Mouse (Mus musculus): ENCODE measurements around the gene Dgke. TPM values are rescaled to one million over a fixed set of nuclear protein-coding genes. Genes with fewer than 3 reads are reported as not detected.

Gene Dgke
- polyA plus RNA-seq, 1 experiment from 2014 or later = 6.1 TPM

DNA sequence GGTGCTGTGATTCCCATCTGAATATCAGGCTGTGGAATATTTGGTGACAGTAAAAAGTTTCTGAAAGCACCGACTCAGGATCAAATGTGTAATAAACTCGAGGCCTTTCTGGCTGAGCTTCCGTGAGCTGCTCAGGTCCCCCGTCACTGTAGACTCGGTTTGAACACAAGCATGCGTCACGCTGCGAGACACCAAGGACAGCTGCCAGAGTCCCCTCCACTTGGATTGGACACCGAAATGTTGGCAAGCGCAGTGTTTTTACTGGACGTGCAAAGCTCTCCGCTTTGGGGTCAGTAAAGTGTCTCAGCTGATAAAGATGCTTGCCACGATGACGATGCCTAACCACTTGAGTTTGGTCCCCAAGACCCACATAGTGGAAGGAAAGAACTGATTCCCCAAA lies 2.0 kb upstream of the Dgke start:
- Histone ChIP-seq H3K9me3 (no peaks in the 10 kb centered on the region), H3K4me1 (replicated peaks) (0 out of 2 replicates have a peak, but pooled peaks cover 9% of the 10 kb centered on the region), H3K27ac (no peak overlapping the region), H3K4me3 (no peak overlapping the region), H3K36me3 (no peaks in the 10 kb centered on the region), H3K27me3 (ENCODE audit: insufficient read depth, poor library complexity, severe bottlenecking) (no peaks in the 10 kb centered on the region; the same call in 1 of the 2 replicates)
- WGBS = 95% methylated on average over 14 of the region's 14 CpGs
- DNase-seq (ENCODE audit: low spot score) = no peak

DNA sequence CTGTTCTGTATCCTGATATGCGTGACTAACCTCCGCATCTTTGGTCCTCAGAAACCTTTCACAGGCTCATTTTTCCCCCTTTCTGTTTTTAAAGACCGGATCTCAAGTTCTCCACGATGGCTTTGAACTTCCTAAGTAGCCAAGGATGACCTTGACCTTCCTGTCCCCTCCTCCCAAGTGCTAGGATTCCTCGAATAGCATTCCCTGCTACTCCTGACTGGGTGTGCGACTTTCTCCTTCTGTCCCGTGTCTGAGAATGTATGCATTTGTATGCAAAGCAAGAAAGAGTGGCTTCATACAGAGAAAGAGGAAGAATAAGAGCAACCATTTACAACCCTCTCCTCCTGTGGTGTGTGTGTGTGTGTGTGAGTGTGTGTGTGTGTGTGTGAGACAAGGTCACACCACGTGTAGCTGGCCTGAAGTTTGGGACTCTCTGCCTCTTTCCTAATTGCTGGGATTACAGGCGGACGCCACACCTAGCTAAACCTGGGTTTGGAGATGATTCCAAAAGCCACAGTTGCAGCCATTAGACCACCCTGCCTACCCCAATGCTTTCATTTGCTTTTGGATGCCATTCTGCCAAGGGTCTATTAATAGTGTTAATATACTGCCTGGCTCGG lies 1.3 kb upstream of the Dgke start:
- WGBS = 68% methylated on average over 11 of the region's 11 CpGs
- no peaks in the 10 kb centered on the region for H3K9me3 ChIP-seq
- no peaks in the 10 kb centered on the region; the same call in 1 of the 2 replicates for H3K27me3 ChIP-seq (ENCODE audit: insufficient read depth, poor library complexity, severe bottlenecking)
- H3K4me1 ChIP-seq (replicated peaks) = 0 out of 2 replicates have a peak, but pooled peaks cover 9% of the 10 kb centered on the region
- no peak overlapping the region for H3K4me3 ChIP-seq
- no peak for DNase-seq (ENCODE audit: low spot score)
- no peaks in the 10 kb centered on the region for H3K36me3 ChIP-seq
- H3K27ac ChIP-seq = no peak overlapping the region

DNA sequence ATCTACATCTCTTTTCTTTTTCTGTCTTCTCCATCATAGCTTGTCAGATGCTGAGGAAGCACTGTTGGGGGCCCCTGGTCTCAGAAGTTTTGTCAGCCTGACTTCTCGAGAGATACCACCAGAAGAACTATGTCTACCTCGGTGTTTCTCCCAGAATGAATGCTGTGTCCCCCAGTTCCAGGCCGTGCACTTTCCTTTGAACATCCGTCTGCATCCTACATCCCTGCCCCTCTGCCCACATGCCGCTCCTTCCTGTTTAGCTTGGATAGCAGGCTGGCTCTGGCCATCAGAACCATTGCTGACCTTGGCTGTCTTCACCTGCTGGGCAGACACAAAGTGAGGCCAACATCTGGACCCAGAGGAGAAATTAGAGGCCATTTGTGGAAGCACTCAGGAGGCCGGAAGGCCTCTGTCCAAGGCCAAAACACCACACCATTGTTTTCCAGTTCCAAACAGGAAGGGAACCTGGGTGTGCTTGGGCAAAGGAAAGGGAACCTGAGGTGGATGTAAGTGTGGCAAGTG lies 712 bp upstream of the Dgke start:
- no peaks in the 10 kb centered on the region; the same call in 1 of the 2 replicates for H3K27me3 ChIP-seq (ENCODE audit: insufficient read depth, poor library complexity, severe bottlenecking)
- no peak for DNase-seq (ENCODE audit: low spot score)
- 0 out of 2 replicates have a peak, but pooled peaks cover 9% of the 10 kb centered on the region for H3K4me1 ChIP-seq (replicated peaks)
- WGBS = 60% methylated on average over 6 of the region's 6 CpGs
- H3K4me3 ChIP-seq = no peak overlapping the region
- no peak overlapping the region for H3K27ac ChIP-seq
- no peaks in the 10 kb centered on the region for H3K36me3 ChIP-seq
- no peaks in the 10 kb centered on the region for H3K9me3 ChIP-seq

DNA sequence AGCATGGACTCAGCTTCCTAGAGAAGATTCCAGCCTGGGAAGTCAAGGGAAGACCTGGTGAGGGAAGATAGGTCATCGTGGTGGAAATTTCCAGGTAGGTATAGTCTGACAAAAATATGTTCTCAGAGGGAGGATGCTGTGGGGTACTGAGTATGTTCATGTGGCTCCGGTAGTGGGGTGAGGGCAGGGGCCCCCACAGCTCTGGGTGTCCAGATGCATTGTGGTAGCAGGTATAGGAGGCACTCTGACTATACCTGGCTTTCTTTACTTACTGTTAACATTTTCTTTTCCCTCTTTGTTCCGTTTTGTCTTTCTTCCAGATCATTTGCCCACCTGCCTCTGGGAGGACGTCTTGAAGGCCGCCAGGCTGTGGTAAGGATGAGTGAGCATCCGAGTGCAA lies 524 bp downstream of the Dgke start:
- 83% methylated on average over 6 of the region's 6 CpGs for WGBS
- no peaks in the 10 kb centered on the region for H3K9me3 ChIP-seq
- H3K27me3 ChIP-seq (ENCODE audit: insufficient read depth, poor library complexity, severe bottlenecking) = no peaks in the 10 kb centered on the region; the same call in 1 of the 2 replicates
- H3K36me3 ChIP-seq = no peaks in the 10 kb centered on the region
- no peak overlapping the region for H3K4me3 ChIP-seq
- H3K27ac ChIP-seq = no peak overlapping the region
- no peak for DNase-seq (ENCODE audit: low spot score)
- H3K4me1 ChIP-seq (replicated peaks) = 0 out of 2 replicates have a peak, but pooled peaks cover 9% of the 10 kb centered on the region

DNA sequence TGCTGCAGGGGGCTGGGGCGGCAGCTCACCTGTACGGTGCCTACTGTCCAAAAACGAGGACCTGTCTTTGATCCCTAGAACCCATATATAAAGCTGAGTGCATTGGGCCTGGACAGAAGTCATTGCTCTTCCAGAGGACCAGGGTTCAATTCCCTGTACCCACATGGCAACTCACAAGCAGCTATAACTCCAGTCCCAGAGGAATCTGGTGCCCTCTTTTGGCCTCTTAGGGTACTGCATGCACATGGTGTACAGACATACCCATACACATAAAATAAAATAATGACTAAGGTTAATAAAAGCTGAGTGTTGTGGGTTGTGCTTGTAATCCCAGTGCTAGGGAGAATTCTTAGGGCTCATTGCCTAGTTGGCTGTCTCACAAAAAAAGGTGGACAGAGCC lies 1.4 kb downstream of the Dgke start:
- Histone ChIP-seq H3K4me3 (no peak overlapping the region), H3K4me1 (replicated peaks) (peaks cover 13% of the 10 kb centered on the region; the same call in 1 of the 2 replicates), H3K27ac (no peak overlapping the region), H3K9me3 (no peaks in the 10 kb centered on the region), H3K36me3 (no peaks in the 10 kb centered on the region), H3K27me3 (ENCODE audit: insufficient read depth, poor library complexity, severe bottlenecking) (no peaks in the 10 kb centered on the region; the same call in 1 of the 2 replicates)
- 96% methylated on average over 3 of the region's 3 CpGs for WGBS
- no peak for DNase-seq (ENCODE audit: low spot score)

DNA sequence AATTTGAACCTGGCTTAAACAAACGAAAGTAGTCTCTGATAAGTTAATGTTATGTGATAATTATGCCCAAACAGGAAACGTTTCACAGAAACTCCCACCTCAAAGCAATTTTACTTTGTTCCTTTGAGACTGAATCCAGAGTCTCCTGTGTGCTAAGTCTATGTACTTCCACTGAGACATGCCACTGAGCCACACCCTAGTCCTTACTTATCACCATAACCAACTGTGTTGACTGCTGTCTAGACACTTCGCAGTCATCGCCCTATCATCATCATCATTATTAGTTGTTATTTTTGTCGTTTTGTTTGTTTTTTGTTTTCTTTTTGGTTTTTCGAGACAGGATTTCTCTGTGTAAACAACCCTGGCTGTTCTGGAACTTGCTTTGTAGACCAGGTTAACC lies 2.3 kb downstream of the Dgke start:
- Histone ChIP-seq H3K36me3 (no peaks in the 10 kb centered on the region), H3K4me3 (no peak overlapping the region), H3K9me3 (no peaks in the 10 kb centered on the region), H3K27me3 (ENCODE audit: insufficient read depth, poor library complexity, severe bottlenecking) (no peaks in the 10 kb centered on the region; the same call in 1 of the 2 replicates), H3K4me1 (replicated peaks) (peaks cover 22% of the 10 kb centered on the region), H3K27ac (no peak overlapping the region)
- 87% methylated on average over 6 of the region's 6 CpGs for WGBS
- no peak for DNase-seq (ENCODE audit: low spot score)

DNA sequence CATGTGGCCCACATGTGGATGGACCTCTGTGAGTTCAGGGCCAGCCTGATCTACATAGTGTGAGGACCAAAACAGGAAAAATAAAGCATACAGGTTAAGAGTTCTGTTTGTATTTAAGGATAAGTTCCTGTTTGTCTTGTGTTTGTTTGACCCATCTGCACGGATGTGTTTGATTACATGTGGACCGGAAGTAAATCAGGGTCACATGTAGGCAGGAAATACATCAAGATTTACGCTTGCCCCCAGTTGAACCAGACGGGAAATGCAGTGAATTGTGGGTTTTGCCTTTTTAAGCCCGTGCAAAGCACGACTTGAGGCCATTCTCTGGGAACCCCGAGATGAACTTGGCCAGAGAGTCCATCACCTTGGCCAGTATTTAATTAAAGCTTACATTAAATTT lies 5.3 kb downstream of the Dgke start:
- Histone ChIP-seq H3K4me1 (replicated peaks) (peaks cover 27% of the 10 kb centered on the region), H3K27me3 (ENCODE audit: insufficient read depth, poor library complexity, severe bottlenecking) (no peaks in the 10 kb centered on the region), H3K9me3 (no peaks in the 10 kb centered on the region), H3K27ac (no peak overlapping the region), H3K36me3 (peaks cover 4% of the 10 kb centered on the region; the same call in 1 of the 2 replicates), H3K4me3 (no peak overlapping the region)
- DNase-seq (ENCODE audit: low spot score) = no peak
- 91% methylated on average over 7 of the region's 7 CpGs for WGBS

DNA sequence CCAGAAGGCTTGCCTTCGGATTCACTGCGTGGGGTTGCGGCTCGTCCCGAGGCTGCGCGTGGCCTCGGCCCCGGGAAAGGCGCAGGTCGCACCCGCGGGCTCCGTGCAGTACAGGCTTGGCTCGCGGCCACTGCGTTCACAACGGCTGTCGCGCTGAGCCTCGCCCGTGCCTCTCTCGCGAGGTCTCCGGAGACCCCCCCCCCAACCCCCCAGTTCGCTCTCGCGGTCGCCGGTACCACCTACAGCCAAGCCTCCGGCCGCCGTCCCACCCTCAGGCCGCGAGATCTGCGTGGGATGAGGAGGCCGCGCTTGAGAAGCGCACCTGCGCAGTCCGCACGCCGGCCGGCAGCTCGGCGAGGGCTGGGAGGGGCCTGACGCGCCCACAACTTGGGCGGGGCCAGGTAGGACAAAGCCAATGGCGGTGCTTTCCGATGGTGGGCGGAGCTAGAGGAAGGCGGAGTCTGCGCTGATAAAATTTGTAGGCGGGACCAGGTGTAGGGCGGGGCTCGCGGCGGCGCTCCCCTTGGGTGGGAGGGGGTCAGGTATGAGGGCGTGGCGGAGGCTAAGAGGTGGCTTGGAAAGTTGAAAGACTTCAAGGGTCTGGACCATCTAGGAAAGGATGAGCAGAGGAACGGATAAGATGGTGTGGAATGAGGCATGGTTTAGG lies 6.1 kb downstream of the Dgke start:
- Histone ChIP-seq H3K36me3 (peaks cover 9% of the 10 kb centered on the region; the same call in 1 of the 2 replicates), H3K27me3 (ENCODE audit: insufficient read depth, poor library complexity, severe bottlenecking) (no peaks in the 10 kb centered on the region), H3K4me3 (peak overlapping the region; percentile 66), H3K4me1 (replicated peaks) (peaks cover 27% of the 10 kb centered on the region), H3K27ac (peak overlapping the region; percentile 84), H3K9me3 (no peaks in the 10 kb centered on the region)
- WGBS = under 1% methylated on average over 63 of the region's 63 CpGs
- DNase-seq (ENCODE audit: low spot score) = peak; percentile 91

DNA sequence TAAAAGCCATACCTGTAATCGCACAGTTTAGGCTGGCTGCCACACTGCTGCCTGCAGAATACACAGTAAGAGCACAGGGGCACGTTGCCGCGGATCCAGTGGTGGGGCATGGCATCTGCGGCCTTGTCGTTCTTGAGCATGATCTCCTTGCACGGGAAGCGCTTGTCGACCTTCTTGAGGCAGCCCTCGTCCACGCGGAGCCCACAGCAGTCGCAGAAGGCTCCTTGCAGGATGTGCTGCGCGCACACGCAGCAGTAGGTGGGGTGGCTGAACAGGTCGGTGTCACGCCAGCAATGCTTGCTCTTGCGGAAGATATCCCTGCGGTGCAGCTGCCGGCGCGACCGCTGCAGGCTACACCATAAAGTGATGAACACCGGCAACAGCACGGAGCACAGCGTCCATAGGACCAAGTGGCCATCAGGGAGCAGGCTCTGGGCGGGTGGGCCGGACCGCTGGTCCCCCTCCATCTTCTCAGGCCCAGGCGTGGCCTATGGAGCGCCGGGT lies 6.7 kb downstream of the Dgke start:
- no peak for DNase-seq (ENCODE audit: low spot score)
- H3K36me3 ChIP-seq = peaks cover 11% of the 10 kb centered on the region; the same call in 1 of the 2 replicates
- no peaks in the 10 kb centered on the region for H3K27me3 ChIP-seq (ENCODE audit: insufficient read depth, poor library complexity, severe bottlenecking)
- H3K27ac ChIP-seq = peak overlapping the region; percentile 84
- under 1% methylated on average over 33 of the region's 33 CpGs for WGBS
- H3K4me3 ChIP-seq = peak overlapping the region; percentile 66
- H3K4me1 ChIP-seq (replicated peaks) = peaks cover 27% of the 10 kb centered on the region
- no peaks in the 10 kb centered on the region for H3K9me3 ChIP-seq

DNA sequence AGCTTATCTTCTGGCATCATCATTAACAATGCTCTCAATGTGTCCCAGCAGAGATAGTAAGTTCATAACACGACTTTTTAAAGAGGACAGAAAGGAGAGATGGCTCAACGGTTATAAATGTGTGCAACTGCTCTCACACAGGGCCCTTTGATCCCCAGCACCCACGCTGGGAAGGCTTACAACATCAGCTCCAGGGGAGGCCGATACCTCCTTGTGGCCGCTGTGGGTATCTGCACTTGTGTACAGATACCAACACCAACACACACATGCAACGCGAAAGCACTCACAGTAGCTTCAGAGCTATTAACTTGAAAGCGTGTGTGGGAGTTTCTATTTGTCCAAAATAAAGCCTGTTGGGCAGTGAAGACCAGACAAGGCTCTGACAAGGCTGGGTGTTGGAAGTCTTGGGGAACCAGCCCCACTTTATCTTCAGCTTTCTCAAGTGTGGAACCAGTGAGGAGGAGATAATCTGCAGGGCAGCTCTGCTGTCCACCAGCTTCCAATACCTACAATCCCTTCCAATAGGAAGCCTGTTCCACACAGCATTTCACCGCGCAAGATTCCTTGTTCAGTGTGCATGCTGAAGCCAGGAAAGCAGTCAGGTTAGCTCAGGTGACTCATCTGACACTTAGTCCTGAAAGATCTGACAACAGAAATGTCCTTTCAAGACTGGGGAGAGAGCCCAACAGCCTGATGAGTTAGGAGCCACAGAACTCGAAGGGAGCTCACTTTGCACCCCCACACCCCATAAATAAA lies 8.0 kb downstream of the Dgke start:
- H3K27me3 ChIP-seq (ENCODE audit: insufficient read depth, poor library complexity, severe bottlenecking) = no peaks in the 10 kb centered on the region
- no peak overlapping the region for H3K27ac ChIP-seq
- peaks cover 24% of the 10 kb centered on the region for H3K36me3 ChIP-seq
- no peaks in the 10 kb centered on the region for H3K9me3 ChIP-seq
- WGBS = 78% methylated on average over 11 of the region's 11 CpGs
- DNase-seq (ENCODE audit: low spot score) = no peak
- H3K4me1 ChIP-seq (replicated peaks) = peaks cover 29% of the 10 kb centered on the region
- peak overlapping the region; percentile 66 for H3K4me3 ChIP-seq

DNA sequence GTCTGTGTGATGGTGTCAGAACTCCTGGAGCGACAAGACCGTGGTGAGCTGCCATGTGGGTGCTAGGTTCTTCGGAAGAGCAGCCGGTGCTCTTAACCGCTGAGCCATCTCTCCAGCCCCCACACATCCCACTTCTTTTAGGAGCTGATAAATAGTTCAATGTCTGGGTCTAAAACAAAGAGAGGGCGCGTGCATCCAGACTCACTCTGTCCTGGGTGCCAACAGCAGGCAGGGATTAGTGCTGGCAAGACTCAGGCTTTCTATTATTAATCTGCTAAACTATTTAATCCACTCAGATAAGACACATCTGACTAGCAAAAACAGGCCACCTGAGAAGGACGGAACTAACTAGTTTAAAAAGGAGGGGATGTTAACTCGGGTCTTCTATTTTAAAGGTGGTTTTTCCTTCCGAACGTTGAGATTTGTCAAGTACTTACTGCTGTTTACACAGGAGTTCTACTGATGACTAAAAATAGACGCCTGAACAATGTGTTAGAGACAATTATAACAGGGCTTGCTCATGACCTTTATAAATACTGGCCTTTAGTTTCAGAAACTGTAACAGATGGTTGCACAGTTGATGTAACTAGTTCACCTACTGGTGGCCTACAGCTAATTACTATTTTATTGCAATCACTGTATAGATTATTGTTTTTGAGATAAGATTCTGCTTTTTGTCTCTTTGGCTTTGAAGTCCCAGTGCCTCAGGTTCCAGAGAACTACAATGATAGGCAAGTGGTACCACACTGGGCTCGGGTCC lies 10.5 kb downstream of the Dgke start:
- no peak for DNase-seq (ENCODE audit: low spot score)
- peaks cover 29% of the 10 kb centered on the region for H3K4me1 ChIP-seq (replicated peaks)
- H3K9me3 ChIP-seq = no peaks in the 10 kb centered on the region
- no peaks in the 10 kb centered on the region for H3K27me3 ChIP-seq (ENCODE audit: insufficient read depth, poor library complexity, severe bottlenecking)
- WGBS = 89% methylated on average over 13 of the region's 13 CpGs
- peaks cover 46% of the 10 kb centered on the region for H3K36me3 ChIP-seq
- H3K27ac ChIP-seq = no peak overlapping the region
- no peak overlapping the region for H3K4me3 ChIP-seq

DNA sequence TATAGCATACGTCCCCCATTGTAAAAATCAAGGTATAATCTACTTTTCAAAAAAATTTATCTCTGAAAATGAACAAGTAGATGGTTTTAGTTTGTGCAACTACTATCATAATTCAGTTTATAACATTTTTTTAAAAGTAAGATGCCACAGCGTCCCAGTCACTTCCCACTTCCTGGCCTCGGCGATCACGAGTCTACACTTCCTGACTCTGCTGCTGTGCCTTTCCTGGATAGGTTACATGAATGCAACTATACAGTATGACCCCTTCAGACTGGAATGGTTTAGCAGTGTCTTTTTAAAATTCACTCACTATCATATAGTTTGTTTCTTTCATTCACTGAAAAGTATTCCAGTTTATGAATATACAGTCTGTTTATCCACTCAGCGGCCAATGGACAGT lies 14.9 kb downstream of the Dgke start:
- Histone ChIP-seq H3K27me3 (ENCODE audit: insufficient read depth, poor library complexity, severe bottlenecking) (no peaks in the 10 kb centered on the region), H3K9me3 (no peaks in the 10 kb centered on the region), H3K36me3 (peaks cover 82% of the 10 kb centered on the region), H3K4me1 (replicated peaks) (0 out of 2 replicates have a peak, but pooled peaks cover 2% of the 10 kb centered on the region), H3K4me3 (no peak overlapping the region), H3K27ac (no peak overlapping the region)
- 87% methylated on average over 6 of the region's 6 CpGs for WGBS
- no peak for DNase-seq (ENCODE audit: low spot score)

Measured in hindbrain, embryonic 10.5 days (tissue).